Mouse (Mus musculus) brain, embryonic 18.5 days (tissue): ENCODE data around the gene Olfr1424.
"Not testable (repeated sequence)": the region's sequence is repeated elsewhere in the genome, so short reads cannot be mapped to it uniquely, and the experiment has no call there.

Experiments used
- DNase-seq: peaks from one replicate; pipeline ENCODE4 v3.0.0-alpha.2; 2012; ENCODE audit warnings: low read depth, low spot score

Gene Olfr1424

GRCm38 (mm10) chr19:12062582-12062981 is at the start of gene Olfr1424:
Gene Olfr1424 (minus strand): TSS chr19:12062682.
- not testable (repeated sequence) for DNase-seq

GRCm38 (mm10) chr19:12104541-12104940 is 42.1 kb upstream of the Olfr1424 start:
- no peak for DNase-seq

- DNase-seq, result no peak
These were observed 40.8 kb upstream of the Olfr1424 start, which contains the start of gene Olfr1427 for GRCm38 (mm10) chr19:12103234-12103633. Gene Olfr1427 (minus strand): TSS chr19:12103334.

GRCm38 (mm10) chr19:12091913-12092312 is 29.4 kb upstream of the Olfr1424 start, which contains the start of gene Olfr1426:
Gene Olfr1426 (minus strand): TSS chr19:12092013.
- no peak for DNase-seq

GRCm38 (mm10) chr19:12077631-12078030 is 15.1 kb upstream of the Olfr1424 start, which contains the start of gene Olfr1425:
Gene Olfr1425 (minus strand): TSS chr19:12077731.
- DNase-seq, result not testable (repeated sequence)

- DNase-seq, result not testable (repeated sequence)
These were observed 7.1 kb upstream of the Olfr1424 start for GRCm38 (mm10) chr19:12069546-12069945.

- not testable (repeated sequence) for DNase-seq
These were observed 5.3 kb upstream of the Olfr1424 start for GRCm38 (mm10) chr19:12067806-12068205.

- no peak for DNase-seq
These were observed 19.3 kb downstream of the Olfr1424 start for GRCm38 (mm10) chr19:12043163-12043562.

GRCm38 (mm10) chr19:12041217-12041616 is 21.3 kb downstream of the Olfr1424 start, which contains the start of gene Olfr1423:
Gene Olfr1423 (minus strand): TSS chr19:12041317.
- no peak for DNase-seq

- no peak for DNase-seq
These were observed 24.8 kb downstream of the Olfr1424 start for GRCm38 (mm10) chr19:12037727-12038126.

GRCm38 (mm10) chr19:12026606-12027005 is 35.9 kb downstream of the Olfr1424 start:
- no peak for DNase-seq

GRCm38 (mm10) chr19:12025333-12025732 is 37.1 kb downstream of the Olfr1424 start:
- no peak for DNase-seq

- no peak for DNase-seq
These were observed 38.3 kb downstream of the Olfr1424 start for GRCm38 (mm10) chr19:12024149-12024548.

GRCm38 (mm10) chr19:12016192-12016591 is 46.3 kb downstream of the Olfr1424 start:
- no peak for DNase-seq

- DNase-seq, result no peak
These were observed 46.8 kb downstream of the Olfr1424 start for GRCm38 (mm10) chr19:12015708-12016107.

GRCm38 (mm10) chr19:12013228-12013627 is 49.3 kb downstream of the Olfr1424 start:
- no peak for DNase-seq

GRCm38 (mm10) chr19:12012615-12013014 is 49.9 kb downstream of the Olfr1424 start:
- DNase-seq, result no peak

- DNase-seq, result peak; percentile 78
These were observed 50.6 kb downstream of the Olfr1424 start for GRCm38 (mm10) chr19:12011560-12012556.

GRCm38 (mm10) chr19:12010916-12011559 is 51.4 kb downstream of the Olfr1424 start:
- DNase-seq, result peak; percentile 89

- DNase-seq, result no peak
These were observed 52.2 kb downstream of the Olfr1424 start for GRCm38 (mm10) chr19:12010281-12010771.

- DNase-seq, result no peak
These were observed 52.8 kb downstream of the Olfr1424 start for GRCm38 (mm10) chr19:12009501-12010280.
